Mouse (Mus musculus) adrenal gland, postnatal 4 days (tissue): ENCODE measurements around the gene Dcakd. TPM values are rescaled to one million over a fixed set of nuclear protein-coding genes. Genes with fewer than 3 reads are reported as not detected.
A peak's percentile ranks its signal among the peaks of the same experiment; 100 is the strongest.

Experiments
- DNase-seq, 2 experiments: peaks; one replicate each; pipeline ENCODE4 v3.0.0; 2021 to 2022; ENCODE audit warnings: low spot score in 2 of 2, mixed read lengths in 2 of 2
- total RNA-seq, 2 experiments: library from RNA; stranded (reverse); gene quantifications; 2 replicates each; pipeline ENCODE4 v1.2.3; 2021

Gene Dcakd
- total RNA-seq, 2 experiments from 2014 or later = 114 to 126 TPM

DNA sequence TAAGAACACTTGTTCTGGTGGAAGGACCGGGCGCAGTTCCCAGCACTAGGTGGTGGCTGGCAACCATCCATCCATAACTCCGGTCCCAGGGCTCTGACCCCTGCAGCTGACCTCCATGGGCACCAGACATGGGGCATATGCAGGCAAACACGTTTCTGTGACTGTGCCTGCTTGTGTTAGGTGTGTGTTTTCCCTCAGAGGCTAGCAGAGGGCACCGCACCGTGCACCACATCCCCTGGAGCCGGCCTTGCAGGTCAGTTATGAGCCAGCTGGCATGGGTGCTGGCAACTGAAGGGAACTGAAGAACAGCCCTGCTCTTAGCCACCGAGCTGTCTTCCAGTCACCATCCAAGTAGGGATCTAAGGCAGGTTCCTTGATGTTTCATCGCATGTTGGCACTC is 22.0 kb upstream of the Dcakd start:
- no peak for DNase-seq

DNA sequence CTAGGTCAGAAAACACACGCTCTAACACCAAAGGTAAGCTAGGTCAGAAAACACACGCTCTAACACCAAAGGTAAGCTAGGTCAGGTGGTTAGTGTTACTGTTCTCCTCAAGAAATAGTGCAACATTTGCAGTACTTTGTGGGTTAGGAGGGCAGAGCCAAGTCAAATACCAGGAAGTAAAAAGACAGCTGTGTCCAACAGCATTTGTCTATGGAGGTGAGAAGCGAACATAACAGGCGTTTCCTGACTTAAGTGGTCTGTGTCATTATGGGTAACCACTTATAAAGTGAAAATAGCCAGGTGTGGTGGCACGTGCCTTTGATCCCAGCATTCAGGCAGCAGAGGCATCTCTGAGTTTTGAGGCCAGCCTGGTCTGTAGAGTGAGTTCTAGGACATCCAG is 21.5 kb upstream of the Dcakd start:
- DNase-seq = no peak

DNA sequence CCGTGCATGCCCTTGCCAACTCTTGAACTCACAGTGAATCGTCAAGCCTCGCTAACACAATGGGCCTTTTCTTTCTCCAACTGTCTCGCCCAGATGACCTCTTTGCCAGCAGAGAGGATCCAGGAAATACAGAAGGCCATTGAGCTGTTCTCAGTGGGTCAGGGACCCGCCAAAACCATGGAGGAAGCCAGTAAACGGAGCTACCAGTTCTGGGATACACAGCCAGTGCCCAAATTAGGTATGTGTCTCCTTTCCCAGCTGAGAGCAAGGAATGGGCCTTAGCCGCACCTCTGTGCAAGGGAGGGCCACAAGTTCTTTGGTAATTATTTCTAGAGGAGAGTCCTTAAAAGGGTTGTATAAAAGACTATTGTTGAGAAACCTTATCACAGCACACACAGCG is 18.2 kb upstream of the Dcakd start:
- no peak for DNase-seq

DNA sequence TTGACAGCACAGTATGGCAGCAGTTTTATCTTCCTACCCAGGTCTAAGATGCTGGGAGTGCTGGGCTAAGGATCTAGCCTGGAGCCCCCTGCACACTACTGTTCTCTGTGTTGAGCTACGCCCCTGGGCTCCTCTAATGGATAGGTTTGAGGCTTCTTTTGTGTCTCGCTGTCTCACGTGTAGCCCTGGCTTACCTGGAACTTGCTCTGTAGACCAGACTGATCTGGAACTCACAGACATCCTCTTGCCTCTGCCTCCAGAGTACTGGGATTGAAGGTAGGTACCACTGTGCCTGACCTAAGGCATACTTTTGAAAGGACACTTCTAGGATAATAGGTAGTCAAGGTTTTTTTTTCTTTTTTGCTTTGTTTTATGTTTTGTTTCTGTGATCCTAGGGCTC is 15.8 kb upstream of the Dcakd start:
- no peak for DNase-seq

DNA sequence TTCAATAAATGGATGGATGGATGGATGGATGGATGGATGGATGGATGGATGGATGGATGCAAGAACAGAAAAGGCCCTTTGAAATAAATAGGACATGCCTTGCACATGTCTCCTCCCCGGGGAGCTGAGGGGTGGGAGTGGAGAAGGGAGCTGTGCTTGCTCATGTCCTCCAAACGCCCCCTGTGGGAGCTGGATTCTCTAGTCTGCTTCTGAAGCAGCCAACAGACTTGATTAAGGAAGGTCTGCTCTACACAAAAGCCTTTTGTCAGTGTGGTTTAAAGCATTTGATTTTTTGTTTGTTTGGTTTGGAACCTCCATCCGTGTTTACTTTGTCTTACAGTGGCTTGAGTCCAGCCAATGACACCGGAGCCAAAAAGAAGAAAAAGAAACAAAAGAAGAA is 14.7 kb upstream of the Dcakd start:
- no peak for DNase-seq

DNA sequence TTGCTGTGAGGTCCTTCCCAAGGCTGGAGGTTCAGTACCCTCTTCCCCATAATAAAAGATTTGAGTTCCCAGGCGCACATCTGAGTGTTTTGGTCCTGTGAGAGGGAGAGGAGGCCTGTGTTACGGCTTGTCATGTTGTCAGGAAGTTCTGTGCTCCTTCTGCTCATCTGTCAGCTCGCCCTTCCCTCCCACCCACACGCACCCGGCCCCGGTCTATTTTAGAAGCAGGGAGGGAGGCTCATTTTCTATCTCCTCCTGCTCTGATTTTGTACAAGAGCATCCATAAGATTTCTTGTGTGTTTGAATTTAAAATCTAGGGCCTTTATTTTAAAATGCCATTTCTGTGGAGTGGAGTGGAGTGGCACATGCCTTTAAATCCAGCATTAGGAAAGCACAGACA is 9.9 kb upstream of the Dcakd start:
- DNase-seq = no peak

DNA sequence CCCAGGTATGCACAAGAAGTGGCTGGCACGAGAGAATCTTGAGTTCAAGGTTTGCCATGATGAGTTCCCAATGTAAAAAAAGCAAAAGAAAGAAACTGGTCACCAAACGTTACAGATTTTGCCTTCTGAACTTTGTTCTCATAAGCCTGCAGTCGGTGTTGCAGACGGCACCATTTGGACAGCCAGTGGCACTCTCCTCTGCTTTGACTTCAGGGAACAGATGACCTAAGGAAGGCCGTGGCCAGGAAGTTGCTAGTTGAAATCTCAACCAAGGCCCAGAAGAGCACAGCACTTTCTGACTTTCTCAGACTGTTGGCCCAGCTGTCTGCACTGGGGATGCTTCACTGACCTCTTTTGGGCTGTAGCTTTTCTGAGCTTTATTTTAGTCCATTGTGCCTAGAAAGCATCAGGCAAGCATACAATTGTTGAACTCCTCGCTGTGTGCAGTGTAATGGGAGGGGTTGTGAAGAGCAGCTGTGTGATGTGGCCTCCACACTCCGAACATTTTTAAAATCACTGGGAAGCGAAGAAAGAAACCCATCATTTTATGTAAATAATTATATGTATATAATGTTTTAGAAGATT is 8.8 kb upstream of the Dcakd start:
- no peak for DNase-seq

DNA sequence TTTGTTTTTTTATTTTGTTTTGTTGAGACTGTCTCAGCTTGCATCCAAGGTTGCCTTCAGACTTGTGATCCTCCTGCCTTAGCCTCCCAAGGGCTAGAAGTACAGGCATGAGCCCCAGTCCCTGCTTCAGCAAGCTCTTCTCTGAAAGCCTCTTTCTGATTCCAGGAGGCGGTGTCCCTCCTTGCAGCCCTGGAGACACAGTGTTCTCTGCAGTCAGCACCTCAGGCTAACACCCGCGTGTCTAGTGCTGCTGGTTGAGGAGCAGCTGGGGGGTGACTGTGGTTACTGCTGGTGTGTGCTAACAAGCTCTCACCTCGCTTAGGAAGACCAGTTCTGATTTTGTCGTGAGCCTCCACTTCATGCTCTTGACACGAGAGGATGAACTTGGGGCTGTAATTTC is 6.9 kb upstream of the Dcakd start:
- no peak for DNase-seq

DNA sequence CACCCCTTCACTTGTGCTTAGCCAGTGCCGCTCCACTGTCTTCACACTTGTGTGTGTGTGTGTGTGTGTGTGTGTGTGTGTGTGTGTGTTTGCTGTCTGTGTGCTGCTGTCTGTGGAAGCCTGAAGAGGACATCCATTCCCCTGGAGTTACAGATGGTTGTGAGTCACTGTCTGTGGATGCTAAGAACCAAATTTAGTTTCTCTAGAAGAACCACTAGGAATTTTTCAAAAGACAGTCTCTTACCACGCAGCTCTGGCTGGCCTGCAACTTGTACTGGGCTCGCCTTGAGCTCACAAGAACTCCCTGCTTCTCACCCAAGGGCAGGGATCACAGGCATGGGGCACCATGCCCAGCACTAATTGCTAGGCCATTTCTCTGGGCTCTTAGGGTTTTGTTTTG is 4.9 kb upstream of the Dcakd start:
- DNase-seq = no peak

DNA sequence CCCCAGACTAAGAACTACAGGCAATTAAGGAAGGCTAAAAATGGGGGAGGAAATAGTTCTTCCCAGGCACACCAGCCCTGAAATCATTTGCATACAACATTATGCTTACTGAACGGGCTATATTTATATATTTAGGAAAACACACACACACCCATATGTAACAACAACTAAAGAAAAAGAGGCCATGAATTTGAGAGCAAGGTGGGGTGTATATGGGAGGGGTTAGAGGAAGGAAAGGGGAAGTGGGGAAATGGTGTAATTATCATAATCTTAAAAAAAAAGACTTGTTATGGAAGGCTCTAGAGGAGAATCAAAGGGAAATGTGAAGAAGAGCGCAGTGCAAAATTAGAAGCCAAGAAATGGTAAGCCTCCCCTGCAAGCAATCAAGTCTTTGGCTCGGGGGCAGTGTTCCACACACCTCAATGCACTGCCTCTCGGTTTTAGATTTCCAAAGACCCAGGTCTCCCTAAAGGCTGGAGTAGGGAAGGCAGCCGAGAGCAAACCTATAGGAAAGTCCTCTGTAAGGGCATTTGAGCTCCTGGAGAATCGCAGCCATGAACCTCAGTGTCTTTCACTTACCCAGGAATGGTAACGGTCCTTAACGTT is 460 bp downstream of the Dcakd start:
- DNase-seq = no peak

DNA sequence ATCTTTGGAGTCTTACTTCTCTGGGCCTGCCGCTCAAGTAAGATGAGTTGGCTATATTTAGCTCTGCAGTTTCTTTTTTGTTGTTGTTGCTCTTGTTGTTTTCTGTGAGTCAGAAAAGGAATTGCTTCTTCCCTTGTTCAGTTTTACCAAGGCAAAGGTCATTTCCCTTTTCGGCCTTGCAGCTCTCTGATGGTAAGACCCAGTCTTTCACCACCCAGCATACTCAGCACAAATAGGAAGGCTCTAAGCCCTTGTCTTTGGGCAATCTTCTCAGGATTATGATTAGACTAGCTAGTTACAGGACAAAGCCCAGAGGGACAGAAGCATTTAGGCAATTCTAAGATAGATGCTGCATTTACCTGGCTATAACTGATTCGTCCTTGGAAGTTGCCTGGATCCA is 1.2 kb downstream of the Dcakd start:
- no peak for DNase-seq

DNA sequence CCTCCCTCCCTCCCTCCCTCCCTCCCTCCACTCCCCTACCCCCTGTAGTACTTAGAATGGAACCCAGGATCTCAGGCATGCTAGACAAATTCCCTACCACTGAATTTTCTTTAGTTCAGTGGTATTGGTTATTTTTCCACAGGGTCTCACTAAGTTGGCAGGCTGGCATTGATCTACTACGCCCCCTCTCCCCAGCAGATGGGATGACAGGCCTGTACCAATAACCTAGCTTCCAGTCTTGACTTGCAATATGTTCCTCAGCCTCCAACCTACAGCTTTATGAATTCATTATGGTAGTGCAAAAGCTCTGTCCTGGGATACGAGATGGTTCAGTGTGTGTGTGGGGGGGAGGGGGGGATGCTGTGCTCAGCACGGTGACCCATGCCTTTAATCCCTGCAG is 4.2 kb downstream of the Dcakd start:
- DNase-seq = no peak

DNA sequence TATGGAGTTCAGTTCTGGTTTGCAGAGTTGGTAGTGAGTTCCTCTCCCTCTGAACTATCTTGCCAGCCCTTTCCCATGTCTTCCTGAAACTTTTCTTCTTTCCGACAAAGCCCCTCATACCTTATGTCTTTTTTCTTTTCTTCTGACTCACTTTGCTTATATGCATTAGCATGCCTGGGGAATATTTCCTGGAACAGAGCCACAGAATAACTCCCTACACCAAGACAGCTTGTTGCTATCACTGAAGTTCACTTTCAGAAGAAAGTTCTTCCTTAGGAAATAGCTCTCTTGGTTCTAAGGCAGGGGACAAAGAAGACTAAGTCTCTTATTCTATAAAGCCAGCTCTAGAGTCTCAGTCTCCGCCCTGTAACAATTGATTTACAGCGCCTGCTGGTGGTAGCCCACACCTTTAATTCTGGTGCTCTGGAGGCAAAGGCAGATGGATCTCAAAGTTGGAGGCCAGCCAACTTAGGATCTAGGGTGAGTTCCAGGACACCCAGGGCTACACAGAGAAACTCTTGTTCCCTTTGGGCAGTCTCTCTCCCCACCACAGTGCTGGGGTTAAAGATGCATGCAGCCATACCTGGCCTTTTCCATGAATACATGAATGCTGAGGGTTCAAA is 7.3 kb downstream of the Dcakd start:
- DNase-seq = no peak

DNA sequence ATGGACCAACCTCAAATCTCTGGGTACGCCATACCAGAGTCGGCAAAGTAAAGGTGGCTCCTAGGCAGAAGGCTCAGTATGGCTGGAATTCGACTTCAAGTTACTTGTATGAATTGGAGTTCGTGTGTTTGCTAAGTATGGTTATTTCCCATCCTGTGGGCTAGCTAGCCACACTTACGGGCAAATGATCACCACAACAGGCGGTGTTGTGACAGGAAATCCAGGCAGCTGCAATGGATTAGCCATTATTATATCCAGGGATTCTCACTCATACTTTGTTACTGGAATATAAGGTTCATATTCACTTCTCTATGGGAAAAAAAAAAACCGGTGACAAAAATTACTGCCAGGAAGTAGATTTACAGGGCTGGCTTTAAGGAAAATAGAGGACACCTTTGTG is 8.8 kb downstream of the Dcakd start:
- DNase-seq = no peak

DNA sequence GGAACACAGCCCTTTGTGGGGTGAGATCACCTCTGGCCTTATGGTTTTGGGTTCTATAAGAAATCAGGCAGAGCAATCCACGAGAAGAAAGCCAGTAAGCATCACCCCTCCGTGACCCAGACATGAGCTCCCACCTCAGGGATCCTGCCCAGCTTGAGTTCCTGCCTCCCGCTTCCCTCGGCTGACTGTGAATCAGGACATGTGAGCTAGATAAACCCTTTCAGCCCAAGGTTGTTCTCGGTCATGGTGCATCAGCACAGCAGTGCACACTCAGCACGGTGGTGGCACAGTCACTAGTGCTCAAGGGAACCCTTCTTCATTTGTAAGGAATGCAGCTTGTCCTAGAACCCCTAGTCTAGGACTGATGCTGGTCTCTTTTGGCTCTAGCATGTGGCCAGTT is 9.3 kb downstream of the Dcakd start:
- DNase-seq = no peak

DNA sequence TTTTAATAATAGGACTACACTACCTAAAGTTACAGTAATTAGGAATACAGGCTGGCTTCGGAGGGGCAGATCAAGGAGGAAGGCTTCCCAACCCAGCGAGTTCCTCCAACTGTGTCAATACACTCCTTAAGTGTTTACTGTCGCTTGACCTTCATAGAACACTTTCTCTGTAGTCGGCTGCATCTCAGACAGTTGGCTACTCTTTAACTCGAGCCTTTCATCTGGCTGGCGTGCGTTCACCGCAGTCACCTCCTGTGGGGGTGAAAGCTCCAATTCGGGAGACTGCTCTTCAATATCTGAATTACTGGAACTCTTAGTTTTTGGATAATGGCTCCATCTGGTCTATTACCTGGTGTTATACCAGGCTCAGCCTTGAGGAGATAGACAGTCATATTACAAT is 10.5 kb downstream of the Dcakd start:
- no peak for DNase-seq

DNA sequence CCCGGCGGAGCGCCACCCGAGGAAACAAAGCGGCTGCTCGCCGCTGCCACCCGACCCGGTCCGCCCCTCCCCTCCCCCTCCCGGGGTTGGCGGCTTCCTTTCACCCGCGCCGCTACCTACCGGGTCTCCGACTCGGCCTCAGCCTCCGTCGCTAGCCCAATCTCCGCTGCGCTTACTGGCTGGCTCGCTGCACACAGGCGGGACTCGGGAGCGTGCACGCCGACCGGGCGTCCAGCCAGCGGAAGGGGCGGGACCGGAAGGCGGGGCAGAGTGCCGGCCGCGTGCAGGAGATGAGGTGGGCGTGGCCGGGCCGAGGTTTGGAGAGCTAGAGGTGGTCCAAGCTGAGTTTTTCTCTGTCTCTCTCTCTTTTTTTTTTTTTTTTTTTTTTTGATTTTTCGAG is 11.2 kb downstream of the Dcakd start:
- DNase-seq = peak; percentile 96 to 99

DNA sequence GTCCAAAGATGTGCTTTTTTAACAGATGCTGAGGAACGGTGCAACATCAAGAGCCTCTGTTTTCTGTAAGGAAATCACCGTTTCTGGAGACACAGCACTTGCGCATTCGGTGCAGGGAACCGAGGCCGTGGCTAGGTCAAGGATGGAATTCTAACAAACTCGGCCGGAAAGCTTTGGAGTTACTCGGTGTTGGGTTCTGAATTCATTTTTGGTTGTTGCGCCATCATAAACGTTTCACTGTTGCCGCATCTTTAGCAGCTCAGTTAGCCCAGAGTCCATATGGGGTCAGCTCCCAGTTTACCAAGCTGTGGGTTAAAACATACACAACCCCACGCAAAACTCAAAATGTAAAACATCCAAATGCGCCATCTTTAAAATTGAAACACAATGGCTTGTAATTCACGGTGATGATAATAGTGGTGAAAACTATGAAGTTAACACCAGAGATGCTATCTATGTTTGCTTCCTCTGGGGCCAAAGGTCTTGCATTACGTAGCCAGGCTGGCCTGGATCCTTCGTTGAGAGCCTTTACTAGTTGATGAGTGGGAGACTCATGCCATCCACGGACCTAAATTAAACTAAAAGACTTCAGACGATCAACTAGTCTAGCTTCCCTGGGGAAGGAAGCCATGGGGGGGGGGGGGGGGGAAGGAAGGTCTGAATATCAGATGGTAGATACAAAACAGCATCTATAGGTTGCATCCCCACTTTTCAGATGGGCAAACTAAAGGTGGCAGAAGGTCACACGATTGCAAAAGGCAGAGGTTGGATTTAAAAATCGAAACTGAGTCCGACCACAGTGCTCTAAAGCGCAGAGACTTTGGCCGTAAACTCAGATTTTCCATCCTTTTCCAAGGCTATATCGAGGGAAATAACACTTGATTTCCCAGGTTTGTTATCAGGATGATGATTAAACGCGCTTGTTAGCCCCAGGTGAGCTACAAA is 12.0 kb downstream of the Dcakd start:
- no peak for DNase-seq

DNA sequence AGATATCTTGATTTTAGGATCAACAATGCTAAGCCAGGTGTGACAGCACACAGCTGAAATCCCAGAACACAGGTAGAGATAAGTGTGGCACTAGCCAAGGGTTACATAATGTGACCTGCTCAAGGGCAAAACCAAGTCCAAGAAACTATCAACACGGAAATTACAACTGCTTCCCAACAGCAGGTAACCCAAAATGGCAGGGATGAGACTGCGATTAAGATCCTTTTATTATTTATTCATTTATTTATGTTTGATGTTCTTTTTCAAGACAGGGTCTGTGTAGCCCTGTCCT is 17.0 kb downstream of the Dcakd start:
- no peak for DNase-seq

DNA sequence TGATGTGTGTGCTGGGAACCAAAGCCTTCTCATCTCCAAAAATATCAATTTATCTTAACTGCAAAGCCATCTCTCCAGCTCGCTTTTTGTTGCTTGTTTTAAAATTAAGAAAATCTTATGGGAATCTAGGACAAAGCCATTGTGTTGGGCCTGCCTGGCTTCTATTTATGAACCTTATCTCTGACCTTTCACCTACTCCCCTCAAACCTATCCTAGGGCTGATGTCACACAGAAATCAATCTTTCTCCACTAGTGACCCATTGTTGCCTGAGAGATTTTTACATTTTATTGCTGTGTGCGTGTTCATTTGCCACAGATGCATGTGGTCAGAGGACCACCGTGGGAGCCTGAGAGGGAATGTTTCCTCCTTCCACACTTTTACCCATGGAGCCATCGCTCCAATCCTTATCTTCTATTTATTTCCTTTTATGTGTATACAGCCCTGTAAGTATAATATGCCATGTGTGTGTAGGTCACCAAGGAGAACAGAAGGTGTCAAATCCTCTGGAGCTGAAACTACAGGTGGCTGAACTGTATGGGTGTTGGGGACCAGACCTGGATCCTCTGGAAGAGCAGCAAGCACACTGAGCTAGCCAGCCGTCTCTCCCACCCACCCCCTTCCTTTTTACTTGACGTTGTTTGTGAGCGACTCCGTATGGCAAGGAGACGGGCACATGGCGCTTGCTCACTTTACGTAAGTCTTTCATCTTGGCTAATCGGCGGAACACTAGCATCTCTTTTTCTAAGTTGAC is 17.5 kb downstream of the Dcakd start:
- no peak for DNase-seq

DNA sequence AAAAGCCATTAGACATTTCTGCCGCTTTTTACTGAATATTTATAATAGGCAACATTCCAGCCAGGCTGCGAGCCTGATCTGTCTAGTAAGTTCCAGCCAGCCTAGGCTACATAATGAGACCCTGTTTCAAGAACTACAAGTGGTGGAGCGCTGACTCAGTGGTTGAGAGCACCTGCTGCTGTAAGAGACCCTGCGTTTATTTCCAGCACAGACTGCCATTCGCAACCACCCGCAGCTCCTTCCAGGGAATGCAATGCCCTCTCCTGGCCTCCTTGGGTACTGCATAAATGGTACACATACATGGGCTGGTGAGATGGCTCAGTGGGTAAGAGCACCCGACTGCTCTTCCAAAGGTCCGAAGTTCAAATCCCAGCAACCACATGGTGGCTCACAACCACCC is 18.9 kb downstream of the Dcakd start:
- no peak for DNase-seq

DNA sequence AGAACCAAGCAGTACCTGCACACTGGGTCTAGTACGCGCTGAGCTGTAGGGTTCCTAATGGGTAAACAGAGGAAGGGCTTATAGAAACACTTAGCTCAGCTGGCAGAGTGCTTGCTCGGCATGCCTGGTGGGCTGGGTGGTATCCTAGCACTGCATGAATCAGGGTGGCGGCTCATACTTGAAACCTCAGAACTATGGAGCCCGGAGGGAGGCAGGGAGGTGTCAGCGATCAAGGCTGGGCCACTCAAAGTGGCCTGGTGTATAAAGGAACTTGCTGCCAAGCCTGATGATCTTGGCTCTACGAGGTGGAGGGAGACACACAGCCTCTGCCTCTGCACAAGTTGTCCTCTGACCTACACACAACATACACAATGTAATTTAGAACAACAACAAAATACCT is 19.6 kb downstream of the Dcakd start:
- DNase-seq = no peak
